Mouse (Mus musculus): Measurements from ENCODE around the gene Gpalpp1.

Gpalpp1 gene

DNA sequence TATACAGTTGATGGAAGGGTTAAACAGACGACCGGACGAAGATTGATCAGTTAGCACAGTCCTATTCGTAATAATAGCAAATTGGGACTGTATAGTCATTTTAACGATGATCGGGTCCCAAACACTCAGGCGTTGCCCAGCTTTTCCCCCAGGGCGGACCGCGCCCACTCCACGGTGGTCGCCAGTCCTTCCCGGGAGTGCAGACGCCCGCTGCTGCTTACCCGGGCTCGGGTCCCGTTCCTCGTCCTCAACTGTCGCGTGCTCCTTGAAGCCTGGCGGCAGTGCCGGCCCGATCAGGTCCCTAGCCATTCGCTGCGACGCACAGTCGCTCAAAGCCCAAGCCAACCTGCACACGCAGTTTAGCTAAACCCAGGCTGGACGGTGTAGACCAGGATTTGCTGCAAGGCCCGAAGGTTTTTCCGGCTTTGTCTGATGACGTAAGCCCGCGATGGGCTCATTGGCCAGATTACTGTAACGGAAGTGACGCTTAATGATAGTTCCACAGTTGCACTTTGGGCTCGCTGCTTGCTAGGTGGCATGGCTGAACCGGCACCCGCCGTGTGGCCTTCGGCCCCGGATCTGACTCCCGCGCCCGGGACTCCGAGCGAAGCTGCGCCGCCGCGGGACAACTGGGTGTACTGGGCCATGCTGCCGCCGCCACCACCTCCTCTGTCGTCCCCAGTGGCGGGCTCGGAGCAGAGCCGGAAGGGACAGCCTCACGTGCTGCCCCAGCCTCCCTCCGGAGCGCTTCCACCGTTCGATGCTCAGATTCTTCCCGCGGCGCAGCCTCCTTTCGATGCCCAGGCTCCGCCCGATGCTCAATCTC is at the start of gene Gpalpp1, which contains the start of gene Nufip1:
Gpalpp1 (minus strand) TSS at position 365 of the 826 bp plus-strand sequence.
Nufip1 (plus strand) TSS at position 496 of the 826 bp plus-strand sequence.
- peak; percentile 69 to 75 for DNase-seq (ENCODE audit: low spot score in 2 of 2)

DNA sequence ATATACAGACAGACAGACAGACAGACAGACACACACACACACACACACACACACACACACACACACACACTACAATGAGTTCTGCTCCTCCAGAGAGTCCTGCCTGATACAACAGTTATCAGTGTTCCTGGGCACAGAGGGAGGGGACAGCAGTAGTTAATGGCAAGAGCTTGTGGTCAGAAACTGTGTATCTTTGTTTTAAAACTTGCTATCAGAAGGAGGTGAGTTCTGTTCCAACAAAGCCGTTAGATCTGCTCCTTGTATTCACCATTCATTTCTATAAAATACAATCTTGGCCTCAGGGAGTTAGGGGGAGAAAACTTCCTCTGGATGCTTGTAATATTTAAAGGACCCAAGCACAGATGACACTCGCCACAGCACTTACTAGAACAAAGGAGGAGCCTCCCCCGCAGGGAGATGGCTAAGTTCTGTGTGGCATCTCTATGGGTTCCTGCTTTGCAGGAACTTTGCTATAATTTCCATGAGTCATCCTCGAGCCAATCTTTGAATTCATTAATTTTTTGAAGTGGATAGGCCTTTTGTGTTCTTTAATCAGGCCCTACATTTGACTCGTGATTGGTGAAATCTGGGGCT is 47.7 kb upstream of the Gpalpp1 start:
- no peak for DNase-seq (ENCODE audit: low spot score in 2 of 2)

GRCm38 (mm10) chr14:76153828-76154227 is 43.3 kb upstream of the Gpalpp1 start:
- no peak for DNase-seq (ENCODE audit: low spot score in 2 of 2)

DNA sequence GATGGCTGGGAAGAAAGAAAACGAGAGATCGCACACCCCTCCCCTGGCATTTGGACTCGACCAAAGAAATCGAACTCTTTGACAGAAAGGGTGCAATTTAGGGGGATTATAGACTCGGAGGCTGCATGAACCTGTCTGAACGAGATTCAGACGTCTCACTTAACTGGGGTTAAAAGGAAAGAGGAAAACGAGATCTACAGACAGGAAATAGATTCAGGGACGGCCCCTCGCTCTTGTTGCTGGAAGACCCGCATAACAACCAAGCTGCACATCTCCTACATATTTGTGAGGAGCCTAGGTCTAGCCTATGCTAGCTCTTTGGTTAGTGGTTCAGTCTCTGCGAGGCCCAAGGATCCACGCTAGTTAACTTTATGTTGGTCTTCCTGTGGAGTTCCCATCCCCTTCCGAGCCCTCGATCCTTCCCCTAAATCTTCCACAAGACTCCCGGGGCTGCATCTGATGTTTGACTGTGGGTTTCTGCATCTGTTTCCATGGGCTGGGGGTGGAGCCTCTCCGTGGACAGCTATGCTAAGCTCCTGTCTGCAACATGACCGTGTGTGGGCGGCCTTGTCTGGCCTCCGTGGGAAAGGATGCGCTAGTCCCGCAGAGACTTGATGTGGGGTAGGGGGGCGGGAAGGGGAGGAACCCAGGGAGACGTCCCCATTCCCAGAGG is 42.6 kb upstream of the Gpalpp1 start:
- peak; percentile 8 to 17 for DNase-seq (ENCODE audit: low spot score in 2 of 2)

DNA sequence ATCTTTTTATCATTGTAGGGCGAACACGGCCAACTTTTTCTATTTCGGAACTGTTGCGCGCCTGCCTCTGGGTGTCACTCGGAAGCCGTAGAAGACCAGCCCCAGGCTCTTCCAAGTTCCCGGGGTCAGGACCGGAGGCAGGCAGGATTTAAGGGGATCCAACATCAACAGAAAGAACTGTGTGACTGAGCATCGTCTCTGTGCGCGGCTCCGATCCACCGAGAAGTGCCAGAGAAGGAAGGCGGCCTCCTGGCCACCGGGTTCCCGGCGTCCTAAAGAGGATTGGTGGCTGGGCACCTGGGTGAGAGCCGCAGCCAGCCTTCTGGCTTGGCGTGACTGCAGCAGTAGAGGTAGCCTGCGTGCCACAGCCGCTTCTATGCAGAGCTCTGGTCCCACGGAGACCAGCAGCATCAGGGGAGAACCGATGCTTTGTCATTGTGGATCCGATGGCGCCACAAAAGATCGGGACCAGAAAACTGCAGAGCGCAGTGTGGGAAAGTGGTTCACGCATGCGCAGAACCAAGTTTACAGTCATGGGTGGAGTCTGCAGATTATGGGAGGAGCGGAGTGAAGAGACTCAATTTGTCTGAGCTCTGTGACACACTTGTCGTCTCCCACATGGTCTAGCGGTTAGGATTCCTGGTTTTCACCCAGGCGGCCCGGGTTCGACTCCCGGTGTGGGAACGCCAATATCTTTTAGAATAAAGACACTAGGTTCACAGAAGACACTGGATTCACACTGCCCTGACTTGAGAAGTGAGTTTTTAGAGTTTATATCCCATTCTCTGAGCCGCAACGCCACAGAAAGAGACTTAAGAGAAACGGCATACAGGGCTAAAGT is 41.8 kb upstream of the Gpalpp1 start:
- peak; percentile 85 to 95 for DNase-seq (ENCODE audit: low spot score in 2 of 2)

GRCm38 (mm10) chr14:76151820-76152161 is 41.2 kb upstream of the Gpalpp1 start:
- DNase-seq (ENCODE audit: low spot score in 2 of 2) = no peak

GRCm38 (mm10) chr14:76151011-76151410 is 40.5 kb upstream of the Gpalpp1 start:
- no peak for DNase-seq (ENCODE audit: low spot score in 2 of 2)

- no peak for DNase-seq (ENCODE audit: low spot score in 2 of 2)
These were observed 39.9 kb upstream of the Gpalpp1 start for GRCm38 (mm10) chr14:76150499-76150898.

GRCm38 (mm10) chr14:76149531-76150179 is 39.1 kb upstream of the Gpalpp1 start:
- no peak for DNase-seq (ENCODE audit: low spot score in 2 of 2)

DNA sequence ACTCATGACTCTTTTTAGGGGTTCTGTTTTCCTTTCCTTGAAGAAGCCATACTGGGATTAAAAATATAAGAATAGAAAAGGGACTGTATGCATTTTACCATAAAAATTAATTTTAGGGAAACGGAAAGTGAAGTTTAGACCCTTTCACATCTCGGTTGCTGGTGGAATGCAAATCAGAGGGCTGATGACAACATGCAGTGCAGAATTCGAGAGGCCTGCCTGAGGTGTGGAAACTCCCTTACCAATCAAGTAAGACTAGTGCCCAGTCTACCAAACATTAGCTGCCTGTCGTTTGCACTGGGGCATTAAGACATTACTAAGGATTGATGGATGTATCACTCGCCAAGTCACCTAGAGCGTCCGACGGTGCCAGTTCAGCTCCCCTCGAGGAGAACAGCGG is 37.7 kb upstream of the Gpalpp1 start:
- no peak for DNase-seq (ENCODE audit: low spot score in 2 of 2)

DNA sequence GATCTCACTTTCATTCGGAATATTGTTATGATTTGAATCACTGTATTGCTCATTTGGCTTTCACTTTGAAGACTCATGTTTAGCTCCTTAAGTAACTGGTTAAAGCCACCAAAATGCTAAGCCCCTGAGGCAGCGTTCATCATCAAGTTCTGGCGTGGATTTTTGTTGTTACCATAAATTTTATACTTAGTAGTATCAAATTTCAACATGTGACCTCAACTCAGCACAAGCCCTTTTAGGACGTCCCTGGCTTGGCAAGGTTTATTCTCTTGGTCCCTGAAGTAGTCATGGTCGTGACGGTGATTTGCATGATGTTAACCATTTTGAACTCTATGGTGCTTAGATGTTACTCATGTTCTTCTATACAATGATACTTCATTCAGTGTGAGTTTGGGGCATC is 36.5 kb upstream of the Gpalpp1 start:
- no peak for DNase-seq (ENCODE audit: low spot score in 2 of 2)

- DNase-seq (ENCODE audit: low spot score in 2 of 2) = no peak
These were observed 35.3 kb upstream of the Gpalpp1 start for GRCm38 (mm10) chr14:76145868-76146267.

DNA sequence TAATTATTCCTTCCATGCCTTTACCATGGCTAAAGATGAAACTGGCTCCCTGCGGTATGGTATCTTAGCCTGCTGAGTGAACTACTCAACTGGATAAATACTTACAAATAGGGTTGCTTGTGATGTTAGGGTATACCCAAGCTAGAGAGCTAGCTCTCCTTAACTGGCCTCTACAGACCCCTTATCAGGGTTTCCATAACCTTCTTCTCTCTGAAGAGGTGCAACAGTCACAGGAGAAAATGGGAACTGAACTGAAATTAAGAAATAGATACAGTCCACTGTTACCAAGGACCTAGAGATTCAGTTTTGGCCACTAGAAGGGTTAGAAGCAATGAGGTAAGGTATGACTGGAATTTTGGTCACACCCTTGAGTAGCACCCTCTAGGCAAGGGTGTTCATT is 34.7 kb upstream of the Gpalpp1 start:
- DNase-seq (ENCODE audit: low spot score in 2 of 2) = no peak

DNA sequence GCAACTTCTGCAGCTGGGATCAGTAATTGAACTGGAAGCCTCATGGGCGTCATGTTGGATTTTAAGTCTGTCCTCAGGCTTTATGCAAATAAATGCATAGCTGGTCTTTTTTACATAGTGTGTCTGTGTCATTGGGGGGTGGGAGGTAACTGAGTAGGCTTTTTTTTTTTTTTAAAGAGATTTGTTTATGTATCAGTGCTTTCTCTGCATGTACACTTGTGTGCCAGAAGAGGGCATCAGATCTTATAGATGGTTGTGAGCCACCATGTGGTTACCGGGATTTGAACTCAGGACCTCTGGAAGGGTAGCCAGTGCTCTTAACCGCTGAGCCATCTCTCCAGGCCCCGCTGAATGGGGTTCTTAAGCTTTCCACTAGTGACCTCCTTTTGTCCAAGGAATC is 24.4 kb upstream of the Gpalpp1 start:
- DNase-seq (ENCODE audit: low spot score in 2 of 2) = no peak

GRCm38 (mm10) chr14:76128174-76128573 is 17.6 kb upstream of the Gpalpp1 start:
- DNase-seq (ENCODE audit: low spot score in 2 of 2) = no peak

GRCm38 (mm10) chr14:76127311-76127710 is 16.8 kb upstream of the Gpalpp1 start:
- no peak for DNase-seq (ENCODE audit: low spot score in 2 of 2)

DNA sequence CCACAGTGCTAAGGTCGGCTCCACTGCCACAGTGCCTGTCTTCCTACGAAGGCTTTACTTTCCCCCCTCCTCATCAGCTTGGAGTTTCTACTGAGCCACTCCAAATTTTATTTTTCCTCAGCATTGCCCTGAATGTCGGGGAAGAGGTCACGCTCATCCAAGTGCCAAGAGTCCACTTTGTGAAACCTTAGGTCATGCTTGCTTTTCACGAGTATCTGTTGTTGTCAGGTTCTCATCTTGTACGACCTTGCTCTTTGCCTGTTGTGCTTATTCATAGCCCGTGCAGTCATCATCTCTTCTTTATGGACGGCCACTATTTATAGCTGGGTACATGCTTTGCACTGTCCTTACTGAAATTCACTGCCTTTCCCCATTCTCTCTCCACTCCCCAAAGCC is 12.1 kb upstream of the Gpalpp1 start:
- DNase-seq (ENCODE audit: low spot score in 2 of 2) = no peak

GRCm38 (mm10) chr14:76121901-76122662 is 11.5 kb upstream of the Gpalpp1 start:
- DNase-seq (ENCODE audit: low spot score in 2 of 2) = peak in 1 of 2 experiments; percentile 45

DNA sequence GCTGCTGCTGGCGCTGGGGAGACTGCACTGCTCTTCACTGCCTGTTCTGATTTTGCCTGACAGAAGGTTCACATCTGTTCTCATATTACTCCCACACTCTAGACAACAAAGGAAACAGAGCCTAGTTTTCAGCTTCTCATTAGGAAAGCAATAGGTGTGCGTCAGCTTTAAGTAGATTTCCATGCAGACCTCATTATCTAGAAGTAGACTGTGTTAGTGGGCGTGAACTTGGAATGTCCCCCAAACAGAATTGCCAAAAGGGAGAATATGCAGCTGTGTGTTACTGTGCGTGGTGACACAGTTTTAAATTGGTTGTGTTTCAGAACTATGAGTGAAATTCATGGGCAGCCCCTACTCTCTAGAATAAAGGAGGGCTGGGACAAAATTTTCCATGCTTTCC is 9.9 kb upstream of the Gpalpp1 start:
- no peak for DNase-seq (ENCODE audit: low spot score in 2 of 2)

GRCm38 (mm10) chr14:76118963-76119362 is 8.4 kb upstream of the Gpalpp1 start:
- no peak for DNase-seq (ENCODE audit: low spot score in 2 of 2)

DNA sequence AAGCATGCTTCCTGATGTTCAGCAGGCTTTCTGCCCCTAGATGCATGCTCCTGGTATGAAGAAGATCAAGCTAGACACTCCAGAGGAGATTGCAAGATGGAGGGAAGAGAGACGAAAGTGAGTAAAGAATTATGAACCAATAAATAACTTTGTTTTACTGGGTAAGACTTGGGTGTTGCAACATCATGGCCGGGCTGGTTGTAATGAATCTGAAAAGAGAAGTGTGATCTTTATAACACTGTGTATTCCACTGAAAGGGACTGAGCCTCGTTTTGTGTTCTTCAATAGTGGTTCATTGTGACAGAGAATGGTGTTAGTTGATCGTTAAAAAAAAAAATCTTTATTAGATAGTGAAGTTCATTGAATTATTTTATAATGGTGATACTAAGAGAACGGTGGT is 5.2 kb upstream of the Gpalpp1 start:
- DNase-seq (ENCODE audit: low spot score in 2 of 2) = no peak
